Mouse (Mus musculus) hindbrain, embryonic 15.5 days (tissue): ENCODE results near the gene Kat5. TPM values are rescaled to one million over a fixed set of nuclear protein-coding genes. Genes with fewer than 3 reads are reported as not detected.
A peak's percentile ranks its signal among the peaks of the same experiment; 100 is the strongest.

Experiments used
- ATAC-seq: fragments of 200-750 bp; cut with Nextera tagmentation; 2 replicates; pipeline ENCODE4 v1.8.0; 2017; ENCODE audit warnings: low read depth, moderate number of reproducible peaks, moderate TSS enrichment; ENCODE audit not compliant: low FRiP score
- H3K27ac ChIP-seq: fragments of 300-500 bp; sonication (generic); replicated peaks from 2 replicates; pipeline ENCODE4 v1.5.1; 2015; ENCODE audit warnings: mild to moderate bottlenecking, inconsistent platforms
- H3K27me3 ChIP-seq: fragments of 300-500 bp; sonication (generic); 2 replicates; pipeline ENCODE4 v1.6.1; 2015; ENCODE audit warnings: control low read depth, inconsistent platforms
- H3K36me3 ChIP-seq: fragments of 300-500 bp; sonication (generic); 2 replicates; pipeline ENCODE4 v1.6.1; 2015; ENCODE audit warnings: control low read depth, inconsistent platforms
- H3K4me1 ChIP-seq: fragments of 300-500 bp; sonication (generic); replicated peaks from 2 replicates; pipeline ENCODE4 v1.6.1; 2015; ENCODE audit warnings: control low read depth, inconsistent platforms
- H3K4me2 ChIP-seq: fragments of 300-500 bp; sonication (generic); 2 replicates; pipeline ENCODE4 v1.6.1; 2015; ENCODE audit warnings: moderate library complexity, mild to moderate bottlenecking, inconsistent platforms
- H3K4me3 ChIP-seq: fragments of 300-500 bp; sonication (generic); 2 replicates; pipeline ENCODE4 v1.5.1; 2015; ENCODE audit warnings: mild to moderate bottlenecking, inconsistent platforms
- H3K9ac ChIP-seq: fragments of 300-500 bp; sonication (generic); 2 replicates; pipeline ENCODE4 v1.6.1; 2015; ENCODE audit warnings: inconsistent platforms
- H3K9me3 ChIP-seq: fragments of 300-500 bp; sonication (generic); 2 replicates; pipeline ENCODE4 v1.6.1; 2016; ENCODE audit warnings: control low read depth, inconsistent platforms
- WGBS: fragments of 180-500 bp; shearing (Covaris S2); methylation state at CpG from one replicate; pipeline ENCODE4 v1.1.7; 2015; 5-methylcytosine and 5-hydroxymethylcytosine counted together
- polyA plus RNA-seq: library from polyadenylated mRNA; unstranded; fragments of >200 nt; fragmentation: Nextera tagmentation; extraction: Ambion mirVana; gene quantifications from 2 replicates; pipeline ENCODE4 v1.2.1, GENCODE M21; 2015

The Kat5 gene
- polyA plus RNA-seq, 1 experiment from 2014 or later, result 69.2 TPM

DNA sequence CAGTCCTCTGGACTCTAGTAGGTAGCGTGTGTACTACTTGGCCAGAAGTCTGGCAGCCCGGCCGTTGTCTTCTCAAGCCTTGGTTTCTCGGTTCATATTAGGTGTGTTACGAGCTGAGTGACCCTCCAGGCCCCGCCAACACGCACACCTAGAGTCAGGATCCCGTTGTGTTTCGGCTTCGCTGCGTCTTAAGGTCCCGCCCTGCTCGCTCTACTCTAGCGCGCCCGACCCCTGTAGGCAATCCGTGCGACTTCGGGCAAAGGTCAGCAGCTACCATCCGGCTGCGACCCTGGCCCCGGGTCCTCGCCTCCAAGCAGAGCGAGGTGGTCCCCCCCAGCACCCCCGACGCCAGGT lies 42.9 kb downstream of the Kat5 start:
- peak overlapping the region; percentile 79 for H3K9ac ChIP-seq
- H3K27me3 ChIP-seq, result peaks cover 37% of the 10 kb centered on the region
- H3K4me1 ChIP-seq, result peaks cover 19% of the 10 kb centered on the region
- peak overlapping the region; percentile 80 for H3K27ac ChIP-seq
- WGBS, result 2% methylated on average over 26 of the region's 26 CpGs
- H3K9me3 ChIP-seq, result no peaks in the 10 kb centered on the region
- H3K4me3 ChIP-seq, result peak overlapping the region; percentile 82
- H3K4me2 ChIP-seq, result peak overlapping the region; percentile 98
- H3K36me3 ChIP-seq, result peaks cover 12% of the 10 kb centered on the region; the same call in 1 of the 2 replicates
- peak; percentile 54 for ATAC-seq

DNA sequence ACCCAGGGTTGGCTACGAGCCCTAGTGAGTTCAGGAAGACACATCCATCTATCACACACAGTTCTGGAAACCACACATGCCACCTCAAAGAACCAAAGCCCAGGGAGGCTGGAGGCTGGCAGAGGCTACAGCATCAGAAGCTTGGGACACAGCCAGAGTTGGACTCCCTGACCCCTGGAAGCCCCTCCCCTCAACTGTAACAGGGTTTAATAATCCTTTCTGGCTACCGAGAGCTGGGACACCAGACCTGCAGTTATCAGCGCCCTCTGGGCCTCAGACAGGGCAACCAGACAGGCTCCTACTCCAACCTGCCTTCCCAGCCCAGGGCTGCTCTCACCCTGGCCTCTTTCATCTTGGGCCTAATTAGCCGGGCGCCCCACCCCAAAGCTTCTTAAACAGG lies 43.7 kb downstream of the Kat5 start:
- Histone ChIP-seq H3K36me3 (peaks cover 9% of the 10 kb centered on the region; the same call in 1 of the 2 replicates), H3K4me2 (no peak overlapping the region), H3K27ac (no peak overlapping the region), H3K4me1 (peaks cover 19% of the 10 kb centered on the region), H3K4me3 (no peak overlapping the region), H3K27me3 (peaks cover 46% of the 10 kb centered on the region), H3K9me3 (no peaks in the 10 kb centered on the region), H3K9ac (no peak overlapping the region)
- WGBS, result 59% methylated on average over 5 of the region's 5 CpGs
- no peak for ATAC-seq

DNA sequence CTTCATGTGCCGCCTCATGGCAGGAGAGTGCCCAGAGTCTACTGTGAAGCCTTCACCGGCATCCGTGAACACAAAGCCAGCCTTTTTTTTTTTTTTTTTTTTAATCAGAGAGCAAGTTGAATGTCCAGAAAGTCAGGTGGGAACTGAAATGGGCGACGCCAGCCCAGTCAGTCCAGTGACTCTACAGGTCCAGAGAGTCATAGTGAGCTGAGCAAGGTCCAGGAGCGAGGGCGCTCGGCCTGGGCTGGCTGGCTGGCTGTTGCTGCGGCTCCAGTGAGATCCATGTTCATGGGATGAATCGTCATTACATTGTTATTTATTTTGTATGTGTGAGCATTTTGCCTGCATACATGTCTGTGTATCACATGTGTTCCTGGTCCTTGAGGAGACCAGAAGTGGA lies 47.3 kb downstream of the Kat5 start:
- H3K4me3 ChIP-seq, result no peak overlapping the region
- peaks cover 25% of the 10 kb centered on the region for H3K4me1 ChIP-seq
- H3K9ac ChIP-seq, result no peak overlapping the region
- peaks cover 81% of the 10 kb centered on the region for H3K27me3 ChIP-seq
- no peaks in the 10 kb centered on the region for H3K36me3 ChIP-seq
- no peak overlapping the region for H3K27ac ChIP-seq
- no peak for ATAC-seq
- 85% methylated on average over 10 of the region's 10 CpGs for WGBS
- no peak overlapping the region for H3K4me2 ChIP-seq
- no peaks in the 10 kb centered on the region for H3K9me3 ChIP-seq

DNA sequence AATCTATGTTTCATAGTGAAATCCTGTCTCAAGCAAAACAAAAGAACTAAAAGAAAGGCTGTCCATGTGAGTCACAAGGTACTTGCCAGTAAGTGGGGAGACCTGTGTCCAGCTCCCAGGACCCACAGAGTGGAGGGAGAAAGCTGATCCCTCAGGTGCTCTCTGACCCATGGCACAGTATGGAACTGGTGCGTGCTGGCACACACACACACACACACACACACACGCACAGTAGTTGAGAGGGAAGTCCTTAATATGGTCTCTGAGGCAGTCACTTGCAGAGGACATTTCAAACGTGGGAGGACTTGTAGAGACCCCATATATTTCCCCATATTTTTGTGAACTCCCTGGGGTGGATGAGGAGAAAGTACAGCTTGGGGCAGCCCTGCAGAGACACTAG lies 48.2 kb downstream of the Kat5 start:
- Histone ChIP-seq H3K4me3 (no peak overlapping the region), H3K27ac (no peak overlapping the region), H3K27me3 (peaks cover 90% of the 10 kb centered on the region), H3K9me3 (no peaks in the 10 kb centered on the region), H3K36me3 (no peaks in the 10 kb centered on the region), H3K9ac (no peak overlapping the region), H3K4me1 (peaks cover 19% of the 10 kb centered on the region), H3K4me2 (no peak overlapping the region)
- 62% methylated on average over 3 of the region's 3 CpGs for WGBS
- ATAC-seq, result no peak

DNA sequence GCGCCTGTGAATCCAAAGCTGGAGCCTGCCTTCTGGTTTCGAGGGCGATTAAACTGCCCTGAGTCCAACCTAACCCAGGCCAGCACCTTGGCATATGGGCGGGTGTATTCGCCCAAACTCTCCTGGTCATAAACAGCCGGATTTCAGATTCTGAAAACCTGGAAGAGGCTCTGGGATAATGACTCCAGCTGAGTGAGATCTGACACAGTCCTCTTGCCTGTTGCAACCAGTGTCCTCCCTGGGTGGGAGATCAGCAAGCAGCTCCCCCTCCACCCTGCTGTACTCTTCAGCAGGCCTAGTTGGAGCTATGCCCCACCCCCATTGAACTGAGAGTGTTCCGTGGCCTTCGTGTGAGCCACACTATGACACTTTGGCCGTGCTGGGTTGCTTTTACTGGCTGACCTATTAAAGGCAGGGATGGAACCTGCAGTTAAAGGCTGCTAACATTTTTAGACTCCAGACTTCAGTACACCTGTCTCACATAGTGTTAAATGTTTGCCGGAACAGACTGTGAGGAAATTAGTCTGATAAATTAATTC lies 48.7 kb downstream of the Kat5 start:
- peaks cover 94% of the 10 kb centered on the region for H3K27me3 ChIP-seq
- 25% methylated on average over 10 of the region's 10 CpGs for WGBS

DNA sequence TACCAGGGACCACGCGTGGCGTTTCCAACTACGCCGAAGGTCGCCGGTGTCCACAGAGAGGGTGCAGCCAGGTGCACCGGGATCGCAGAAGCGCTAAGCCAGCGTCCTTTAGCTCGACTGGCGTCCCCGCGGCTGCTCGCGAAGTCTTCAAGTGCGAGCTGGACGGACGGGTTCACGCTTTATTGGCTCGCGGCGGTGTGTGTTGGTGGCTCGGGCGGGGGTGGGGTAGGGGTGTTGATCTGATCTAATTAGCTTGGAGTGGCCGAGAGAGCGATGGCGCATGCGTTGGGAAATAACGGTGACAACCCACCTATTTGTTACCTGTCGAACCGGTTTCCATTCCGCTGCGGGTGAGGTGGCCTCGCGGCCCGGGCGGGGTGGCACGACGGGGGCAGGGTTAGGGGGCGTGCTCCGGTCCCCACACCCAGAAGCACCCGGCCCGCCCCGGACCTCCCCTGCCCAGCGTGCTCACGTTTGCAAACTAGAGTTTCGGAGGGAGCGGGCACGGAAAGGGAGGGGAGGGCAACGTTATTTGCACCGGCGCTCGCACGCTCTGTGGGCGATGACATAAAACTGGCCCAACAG lies 49.5 kb downstream of the Kat5 start, which contains the start of gene Ovol1:
Ovol1 (minus strand) TSS at position 190 of the 585 bp plus-strand sequence.
- under 1% methylated on average over 57 of the region's 57 CpGs for WGBS
- Histone ChIP-seq H3K9me3 (no peaks in the 10 kb centered on the region), H3K27ac (no peak within 1 kb of the TSS)

More for the DNA sequence above, 48.7 kb downstream of the Kat5 start:
- no peak overlapping the region for H3K9ac ChIP-seq
- H3K27ac ChIP-seq, result no peak overlapping the region
- peaks cover 17% of the 10 kb centered on the region for H3K4me1 ChIP-seq
- no peak for ATAC-seq
- H3K4me3 ChIP-seq, result peak overlapping the region; percentile 42
- H3K4me2 ChIP-seq, result peak overlapping the region; percentile 88
- no peaks in the 10 kb centered on the region for H3K9me3 ChIP-seq
- H3K36me3 ChIP-seq, result no peaks in the 10 kb centered on the region

DNA sequence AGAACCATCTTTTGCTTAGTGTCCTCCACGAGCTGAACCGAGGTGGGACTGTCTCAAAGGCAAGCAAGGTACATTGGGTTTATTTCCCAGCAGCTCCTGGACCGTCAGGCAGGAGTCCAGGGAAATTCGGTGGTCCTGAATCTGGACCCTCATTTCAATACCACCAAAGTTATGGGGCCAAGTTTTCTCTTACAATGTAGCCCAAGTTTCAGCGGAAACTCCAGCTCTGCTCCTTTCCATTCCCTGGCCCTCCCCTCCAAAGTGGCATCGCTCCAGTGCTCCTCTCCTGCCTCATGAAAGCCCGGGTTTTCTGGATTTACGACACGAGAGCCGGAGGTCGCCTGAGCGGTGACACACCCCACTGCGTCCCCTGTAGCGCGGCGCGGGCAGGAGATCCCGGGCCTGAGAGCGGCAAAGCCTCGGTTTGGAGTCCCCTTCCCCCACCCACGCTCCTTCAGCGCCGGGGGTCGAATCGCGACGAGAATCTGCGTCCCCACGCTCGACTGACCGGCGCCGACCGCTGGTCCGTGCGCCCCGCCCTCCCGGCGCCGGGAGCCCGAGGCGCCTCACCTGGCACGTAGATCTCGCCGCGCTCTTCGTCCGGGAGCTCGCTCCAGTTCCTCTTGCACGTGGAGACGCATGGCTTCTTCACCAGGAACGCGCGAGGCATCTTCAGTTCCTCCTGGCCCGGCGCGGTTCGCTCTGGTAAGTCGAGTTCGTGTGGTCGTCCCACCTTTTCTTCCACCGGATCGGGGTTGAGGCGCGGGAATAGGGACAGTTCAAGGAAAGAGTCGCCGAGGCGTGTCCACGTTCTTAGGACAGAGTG lies 50.2 kb downstream of the Kat5 start:
- Histone ChIP-seq H3K27me3 (peaks cover 89% of the 10 kb centered on the region), H3K9me3 (no peaks in the 10 kb centered on the region), H3K4me1 (peaks cover 17% of the 10 kb centered on the region), H3K9ac (peak overlapping the region; percentile 2; the same call in 1 of the 2 replicates), H3K4me3 (peak overlapping the region; percentile 42), H3K4me2 (peak overlapping the region; percentile 88), H3K36me3 (no peaks in the 10 kb centered on the region), H3K27ac (no peak overlapping the region)
- no peak for ATAC-seq
- under 1% methylated on average over 69 of the region's 69 CpGs for WGBS

More for the DNA sequence above, 49.5 kb downstream of the Kat5 start, which contains the start of gene Ovol1:
- peak within 1 kb of the TSS; percentile 2; the same call in 1 of the 2 replicates for H3K9ac ChIP-seq
- peak within 1 kb of the TSS; percentile 42 for H3K4me3 ChIP-seq
- peaks cover 17% of the 10 kb centered on the region for H3K4me1 ChIP-seq
- no peaks in the 10 kb centered on the region for H3K36me3 ChIP-seq
- no peak for ATAC-seq
- H3K4me2 ChIP-seq, result peak within 1 kb of the TSS; percentile 88
- peaks cover 90% of the 10 kb centered on the region for H3K27me3 ChIP-seq

DNA sequence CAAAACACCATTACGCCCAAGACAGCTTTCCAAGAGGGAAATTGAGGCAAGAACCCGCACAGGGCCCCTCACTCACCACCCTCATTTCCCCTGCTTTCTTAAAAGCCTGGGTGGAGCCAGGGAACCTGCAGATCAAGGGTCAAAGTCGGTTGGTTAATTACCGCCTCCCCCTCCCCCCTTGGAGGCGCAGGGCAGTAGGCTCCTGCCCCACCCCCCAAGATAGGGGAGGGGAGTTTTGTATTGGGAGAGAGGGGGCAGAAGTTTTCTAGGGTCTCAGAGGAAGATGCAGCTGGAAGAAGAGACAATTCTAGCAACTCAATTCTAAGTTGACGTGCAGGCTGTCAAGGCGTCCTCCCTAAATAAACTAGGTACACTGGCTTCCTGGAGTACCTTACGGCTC lies 50.8 kb downstream of the Kat5 start:
- peaks cover 83% of the 10 kb centered on the region for H3K27me3 ChIP-seq
- H3K4me1 ChIP-seq, result peaks cover 17% of the 10 kb centered on the region
- no peak for ATAC-seq
- H3K9ac ChIP-seq, result no peak overlapping the region
- no peak overlapping the region for H3K4me3 ChIP-seq
- H3K27ac ChIP-seq, result no peak overlapping the region
- H3K4me2 ChIP-seq, result no peak overlapping the region
- H3K9me3 ChIP-seq, result no peaks in the 10 kb centered on the region
- no peaks in the 10 kb centered on the region for H3K36me3 ChIP-seq
- 16% methylated on average over 8 of the region's 8 CpGs for WGBS

DNA sequence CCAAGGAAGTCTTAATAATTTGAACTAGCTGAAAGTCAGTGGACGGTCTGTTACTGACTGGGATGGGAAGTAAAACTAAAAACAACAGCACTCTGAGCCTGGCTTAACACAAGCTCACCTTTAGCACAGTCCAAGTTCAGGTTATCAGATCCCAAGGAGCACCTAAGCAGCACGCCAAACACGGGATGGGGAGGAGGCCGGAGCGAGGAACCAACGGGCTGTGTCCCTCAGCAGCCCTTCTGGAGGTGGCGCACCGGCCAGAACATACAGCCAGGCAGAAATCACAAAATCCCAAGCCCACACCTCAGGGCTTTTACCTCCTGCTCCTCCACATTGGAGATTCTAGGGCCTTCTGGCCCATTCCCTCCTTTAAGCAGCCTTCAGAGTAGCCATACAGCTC lies 51.3 kb downstream of the Kat5 start:
- no peak for ATAC-seq
- WGBS, result 67% methylated on average over 8 of the region's 8 CpGs
- H3K36me3 ChIP-seq, result no peaks in the 10 kb centered on the region
- H3K9me3 ChIP-seq, result no peaks in the 10 kb centered on the region
- peaks cover 78% of the 10 kb centered on the region for H3K27me3 ChIP-seq
- no peak overlapping the region for H3K4me2 ChIP-seq
- H3K27ac ChIP-seq, result no peak overlapping the region
- H3K4me1 ChIP-seq, result peaks cover 17% of the 10 kb centered on the region
- H3K9ac ChIP-seq, result no peak overlapping the region
- H3K4me3 ChIP-seq, result no peak overlapping the region

DNA sequence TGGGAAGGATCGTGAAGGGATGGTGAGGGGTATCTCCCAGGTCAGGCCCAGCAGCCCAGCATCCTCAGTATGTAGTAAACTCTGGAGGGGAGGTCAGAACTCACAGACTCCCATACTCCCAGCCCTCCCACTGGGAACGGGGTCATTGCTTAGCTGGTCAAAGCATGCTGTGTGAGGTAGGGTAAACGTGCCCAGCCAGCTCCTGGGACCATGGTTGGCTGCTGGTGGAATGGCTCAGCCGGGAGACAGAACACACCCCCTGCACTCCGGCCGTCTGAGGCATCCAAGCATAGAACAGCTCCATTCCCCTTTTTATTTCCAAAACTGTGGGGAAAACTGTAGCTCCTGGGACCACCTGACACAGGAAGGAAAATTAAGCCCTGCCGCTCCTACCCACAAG lies 51.9 kb downstream of the Kat5 start:
- WGBS, result 45% methylated on average over 7 of the region's 7 CpGs
- no peak for ATAC-seq

DNA sequence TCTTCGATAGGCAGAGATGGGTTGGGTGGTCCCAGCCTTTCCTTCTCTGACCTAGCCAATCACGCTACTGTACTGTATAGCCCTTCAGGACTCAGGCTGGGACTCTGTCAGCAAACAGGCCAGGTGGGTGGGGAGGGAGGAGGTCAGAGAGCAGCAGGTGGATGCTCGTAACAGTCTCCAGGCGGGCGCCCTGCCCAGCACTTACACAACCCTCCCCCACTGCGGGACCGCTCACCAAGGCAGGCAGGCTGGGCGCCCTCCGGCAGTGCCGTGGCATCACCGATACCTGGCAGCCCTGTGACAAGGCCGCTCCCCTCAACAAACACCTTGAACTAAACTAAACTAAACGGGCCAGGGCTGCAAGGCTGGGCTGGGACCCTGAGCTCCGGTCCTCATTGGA lies 55.8 kb downstream of the Kat5 start:
- WGBS, result 84% methylated on average over 14 of the region's 14 CpGs
- no peak overlapping the region for H3K4me3 ChIP-seq
- no peaks in the 10 kb centered on the region for H3K36me3 ChIP-seq
- H3K9me3 ChIP-seq, result no peaks in the 10 kb centered on the region
- no peak overlapping the region for H3K9ac ChIP-seq
- H3K27ac ChIP-seq, result no peak overlapping the region
- no peaks in the 10 kb centered on the region for H3K4me1 ChIP-seq
- H3K27me3 ChIP-seq, result peaks cover 32% of the 10 kb centered on the region
- H3K4me2 ChIP-seq, result no peak overlapping the region
- ATAC-seq, result no peak

More for the DNA sequence above, 51.9 kb downstream of the Kat5 start:
- Histone ChIP-seq H3K4me1 (peaks cover 17% of the 10 kb centered on the region), H3K36me3 (no peaks in the 10 kb centered on the region), H3K27me3 (peaks cover 72% of the 10 kb centered on the region), H3K9ac (no peak overlapping the region), H3K4me3 (no peak overlapping the region), H3K4me2 (no peak overlapping the region), H3K9me3 (no peaks in the 10 kb centered on the region), H3K27ac (no peak overlapping the region)

DNA sequence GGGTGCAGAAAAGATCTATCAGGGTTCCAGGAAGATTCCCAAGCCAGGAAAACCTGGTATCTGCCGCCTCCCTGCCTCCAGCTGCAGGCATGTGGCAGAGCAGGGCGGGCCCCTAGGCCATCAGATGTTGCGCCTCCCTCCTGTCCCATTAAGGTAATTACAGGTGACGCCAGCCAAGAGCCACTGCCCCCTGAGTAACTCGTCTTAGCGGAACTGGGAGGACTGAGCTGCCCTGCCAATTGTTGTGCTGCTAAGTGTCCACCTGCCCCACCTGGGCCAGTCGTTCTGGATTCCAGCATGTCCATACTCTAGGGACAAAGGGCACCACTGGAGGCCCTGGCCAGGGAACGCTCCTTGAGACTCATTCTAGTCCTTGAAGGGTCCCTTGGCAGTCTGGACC lies 56.2 kb downstream of the Kat5 start:
- H3K4me1 ChIP-seq, result no peaks in the 10 kb centered on the region
- no peaks in the 10 kb centered on the region for H3K36me3 ChIP-seq
- no peaks in the 10 kb centered on the region for H3K9me3 ChIP-seq
- H3K27ac ChIP-seq, result no peak overlapping the region
- ATAC-seq, result no peak
- H3K27me3 ChIP-seq, result peaks cover 28% of the 10 kb centered on the region
- H3K9ac ChIP-seq, result no peak overlapping the region
- whole genome bisulfite sequencing, result 69% methylated on average over 8 of the region's 8 CpGs
- no peak overlapping the region for H3K4me3 ChIP-seq
- no peak overlapping the region for H3K4me2 ChIP-seq
